Mouse (Mus musculus): ENCODE measurements at regions not wholly inside any gene's neighbourhood (a gene's known extent, or its start where the extent isn't known, plus 50 kb on each side); places are given as distances from the start of the nearest gene placed in this dataset.

DNA sequence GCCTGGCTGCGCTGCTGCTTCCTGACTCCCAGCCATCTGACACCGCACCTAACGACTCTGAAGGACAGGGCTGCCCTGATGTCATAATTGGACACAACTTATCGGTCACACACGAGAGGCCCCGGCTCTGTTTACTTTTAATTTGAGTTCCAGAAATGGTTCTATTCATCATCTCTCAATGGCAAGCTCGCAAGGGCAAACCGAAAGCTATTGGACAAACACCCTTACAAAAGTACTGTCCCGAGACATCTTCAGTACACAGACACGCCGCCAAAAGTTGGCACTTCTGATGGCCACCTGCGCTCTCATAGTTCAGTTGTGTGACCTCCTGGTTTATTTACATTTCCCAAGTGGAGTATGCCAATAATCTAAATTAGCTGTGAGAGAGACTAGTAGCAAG lies 274.9 kb downstream of the Gxylt1 start:
- no peaks in the 10 kb centered on the region for H3K9me3 ChIP-seq (ENCODE audit: control insufficient read depth, low read length)
- ATAC-seq (ENCODE audit: low FRiP score) (no peak), DNase-seq (ENCODE audit: low spot score) (no peak)
- no peak overlapping the region for H3K9ac ChIP-seq (ENCODE audit: low read depth, low read length)
- no peaks in the 10 kb centered on the region for H3K27me3 ChIP-seq (ENCODE audit: control insufficient read depth, insufficient read depth, low read length)
- no peaks in the 10 kb centered on the region; the same call in 1 of the 2 replicates for H3K4me1 ChIP-seq (replicated peaks; ENCODE audit: control insufficient read depth, insufficient read depth, low read length)
- no peak overlapping the region for H3K4me2 ChIP-seq (replicated peaks; ENCODE audit: low read depth, low read length)
- H3K27ac ChIP-seq (ENCODE audit: low read depth, low read length), result no peak overlapping the region
- H3K36me3 ChIP-seq (ENCODE audit: control insufficient read depth, insufficient read depth, low read length), result no peaks in the 10 kb centered on the region
- H3K4me3 ChIP-seq (ENCODE audit: low read depth, low read length), result no peak overlapping the region
- 71% methylated on average over 12 of the region's 12 CpGs for WGBS

GRCm38 (mm10) chr15:92997933-92998332 lies 277.0 kb downstream of the Gxylt1 start:
- ATAC-seq (ENCODE audit: low FRiP score), result no peak
- 86% methylated on average over 5 of the region's 5 CpGs for WGBS

DNA sequence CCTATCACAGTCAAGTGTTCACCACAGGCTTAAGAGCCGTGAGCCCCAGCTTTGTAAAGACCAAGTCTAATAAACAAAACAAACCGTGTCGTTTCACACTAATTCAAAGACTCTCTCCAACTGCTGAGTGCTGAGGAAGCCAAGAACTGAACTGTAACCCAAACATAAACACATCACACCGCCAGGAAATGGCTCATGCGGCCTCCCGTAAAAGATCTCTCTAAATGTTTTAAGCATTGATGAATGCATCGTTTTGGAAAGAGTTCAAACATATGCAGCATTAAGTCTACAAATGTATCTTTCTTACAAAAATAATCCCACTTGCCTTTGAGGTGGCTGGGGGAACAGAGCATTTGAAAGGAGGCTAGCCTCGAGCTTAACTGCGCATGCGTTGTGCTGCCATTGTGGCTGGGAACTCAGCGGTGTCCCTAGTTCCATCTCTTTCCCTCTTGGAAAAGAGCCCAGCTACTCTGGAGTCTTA lies 280.7 kb downstream of the Gxylt1 start:
- Histone ChIP-seq H3K27ac (ENCODE audit: low read depth, low read length) (no peak overlapping the region), H3K9me3 (ENCODE audit: control insufficient read depth, low read length) (no peaks in the 10 kb centered on the region), H3K9ac (ENCODE audit: low read depth, low read length) (no peak overlapping the region), H3K27me3 (ENCODE audit: control insufficient read depth, insufficient read depth, low read length) (no peaks in the 10 kb centered on the region), H3K4me1 (replicated peaks; ENCODE audit: control insufficient read depth, insufficient read depth, low read length) (no peaks in the 10 kb centered on the region), H3K4me2 (replicated peaks; ENCODE audit: low read depth, low read length) (no peak overlapping the region), H3K36me3 (ENCODE audit: control insufficient read depth, insufficient read depth, low read length) (no peaks in the 10 kb centered on the region), H3K4me3 (ENCODE audit: low read depth, low read length) (no peak overlapping the region)
- 76% methylated on average over 11 of the region's 11 CpGs for WGBS
- no peak for DNase-seq (ENCODE audit: low spot score)
- no peak for ATAC-seq (ENCODE audit: low FRiP score)

More at GRCm38 (mm10) chr15:92997933-92998332, 277.0 kb downstream of the Gxylt1 start:
- Histone ChIP-seq H3K27me3 (ENCODE audit: control insufficient read depth, insufficient read depth, low read length) (no peaks in the 10 kb centered on the region), H3K4me2 (replicated peaks; ENCODE audit: low read depth, low read length) (no peak overlapping the region), H3K4me1 (replicated peaks; ENCODE audit: control insufficient read depth, insufficient read depth, low read length) (no peaks in the 10 kb centered on the region; the same call in 1 of the 2 replicates), H3K9me3 (ENCODE audit: control insufficient read depth, low read length) (no peaks in the 10 kb centered on the region), H3K4me3 (ENCODE audit: low read depth, low read length) (no peak overlapping the region), H3K27ac (ENCODE audit: low read depth, low read length) (no peak overlapping the region), H3K9ac (ENCODE audit: low read depth, low read length) (no peak overlapping the region), H3K36me3 (ENCODE audit: control insufficient read depth, insufficient read depth, low read length) (no peaks in the 10 kb centered on the region)
- DNase-seq (ENCODE audit: low spot score), result no peak

GRCm38 (mm10) chr15:92993538-92994190 lies 281.3 kb downstream of the Gxylt1 start:
- no peak for DNase-seq (ENCODE audit: low spot score)
- Histone ChIP-seq H3K9me3 (ENCODE audit: control insufficient read depth, low read length) (no peaks in the 10 kb centered on the region), H3K4me3 (ENCODE audit: low read depth, low read length) (no peak overlapping the region), H3K4me1 (replicated peaks; ENCODE audit: control insufficient read depth, insufficient read depth, low read length) (no peaks in the 10 kb centered on the region), H3K9ac (ENCODE audit: low read depth, low read length) (no peak overlapping the region), H3K4me2 (replicated peaks; ENCODE audit: low read depth, low read length) (no peak overlapping the region), H3K27me3 (ENCODE audit: control insufficient read depth, insufficient read depth, low read length) (no peaks in the 10 kb centered on the region), H3K27ac (ENCODE audit: low read depth, low read length) (no peak overlapping the region), H3K36me3 (ENCODE audit: control insufficient read depth, insufficient read depth, low read length) (no peaks in the 10 kb centered on the region)
- no peak for ATAC-seq (ENCODE audit: low FRiP score)
- 73% methylated on average over 6 of the region's 6 CpGs for WGBS

- Histone ChIP-seq H3K4me1 (replicated peaks; ENCODE audit: control insufficient read depth, insufficient read depth, low read length) (no peaks in the 10 kb centered on the region), H3K27me3 (ENCODE audit: control insufficient read depth, insufficient read depth, low read length) (no peaks in the 10 kb centered on the region), H3K36me3 (ENCODE audit: control insufficient read depth, insufficient read depth, low read length) (no peaks in the 10 kb centered on the region), H3K27ac (ENCODE audit: low read depth, low read length) (no peak overlapping the region), H3K9ac (ENCODE audit: low read depth, low read length) (no peak overlapping the region), H3K4me3 (ENCODE audit: low read depth, low read length) (no peak overlapping the region), H3K9me3 (ENCODE audit: control insufficient read depth, low read length) (no peaks in the 10 kb centered on the region), H3K4me2 (replicated peaks; ENCODE audit: low read depth, low read length) (no peak overlapping the region)
- ATAC-seq (ENCODE audit: low FRiP score) (no peak), DNase-seq (ENCODE audit: low spot score) (no peak)
- WGBS, result 83% methylated on average over 4 of the region's 4 CpGs
Observed at GRCm38 (mm10) chr15:92975774-92976173, 299.2 kb downstream of the Gxylt1 start.

- 79% methylated on average over 3 of the region's 3 CpGs for WGBS
- H3K4me2 ChIP-seq (replicated peaks; ENCODE audit: low read depth, low read length), result no peak overlapping the region
- H3K27me3 ChIP-seq (ENCODE audit: control insufficient read depth, insufficient read depth, low read length), result no peaks in the 10 kb centered on the region
- DNase-seq (ENCODE audit: low spot score) (no peak), ATAC-seq (ENCODE audit: low FRiP score) (no peak)
- no peak overlapping the region for H3K27ac ChIP-seq (ENCODE audit: low read depth, low read length)
- no peaks in the 10 kb centered on the region for H3K9me3 ChIP-seq (ENCODE audit: control insufficient read depth, low read length)
- no peaks in the 10 kb centered on the region for H3K36me3 ChIP-seq (ENCODE audit: control insufficient read depth, insufficient read depth, low read length)
- H3K4me3 ChIP-seq (ENCODE audit: low read depth, low read length), result no peak overlapping the region
- no peaks in the 10 kb centered on the region for H3K4me1 ChIP-seq (replicated peaks; ENCODE audit: control insufficient read depth, insufficient read depth, low read length)
- no peak overlapping the region for H3K9ac ChIP-seq (ENCODE audit: low read depth, low read length)
Observed at GRCm38 (mm10) chr15:92974931-92975330, 300.0 kb downstream of the Gxylt1 start.

GRCm38 (mm10) chr15:92973651-92974229 lies 301.2 kb downstream of the Gxylt1 start:
- no peak overlapping the region for H3K9ac ChIP-seq (ENCODE audit: low read depth, low read length)
- no peak overlapping the region for H3K4me2 ChIP-seq (replicated peaks; ENCODE audit: low read depth, low read length)
- no peaks in the 10 kb centered on the region for H3K9me3 ChIP-seq (ENCODE audit: control insufficient read depth, low read length)
- no peak overlapping the region for H3K4me3 ChIP-seq (ENCODE audit: low read depth, low read length)
- DNase-seq (ENCODE audit: low spot score) (no peak), ATAC-seq (ENCODE audit: low FRiP score) (no peak)
- H3K36me3 ChIP-seq (ENCODE audit: control insufficient read depth, insufficient read depth, low read length), result no peaks in the 10 kb centered on the region
- no peaks in the 10 kb centered on the region for H3K4me1 ChIP-seq (replicated peaks; ENCODE audit: control insufficient read depth, insufficient read depth, low read length)
- H3K27me3 ChIP-seq (ENCODE audit: control insufficient read depth, insufficient read depth, low read length), result no peaks in the 10 kb centered on the region
- 84% methylated on average over 9 of the region's 9 CpGs for WGBS
- no peak overlapping the region for H3K27ac ChIP-seq (ENCODE audit: low read depth, low read length)

GRCm38 (mm10) chr15:92965556-92965955 lies 309.4 kb downstream of the Gxylt1 start:
- WGBS, result 79% methylated on average over 1 of the region's 1 CpGs
- H3K4me2 ChIP-seq (replicated peaks; ENCODE audit: low read depth, low read length), result no peak overlapping the region
- no peaks in the 10 kb centered on the region for H3K27me3 ChIP-seq (ENCODE audit: control insufficient read depth, insufficient read depth, low read length)
- DNase-seq (ENCODE audit: low spot score) (no peak), ATAC-seq (ENCODE audit: low FRiP score) (no peak)
- H3K4me1 ChIP-seq (replicated peaks; ENCODE audit: control insufficient read depth, insufficient read depth, low read length), result no peaks in the 10 kb centered on the region
- no peak overlapping the region for H3K27ac ChIP-seq (ENCODE audit: low read depth, low read length)
- H3K36me3 ChIP-seq (ENCODE audit: control insufficient read depth, insufficient read depth, low read length), result no peaks in the 10 kb centered on the region
- H3K9ac ChIP-seq (ENCODE audit: low read depth, low read length), result no peak overlapping the region
- no peak overlapping the region for H3K4me3 ChIP-seq (ENCODE audit: low read depth, low read length)
- no peaks in the 10 kb centered on the region for H3K9me3 ChIP-seq (ENCODE audit: control insufficient read depth, low read length)

DNA sequence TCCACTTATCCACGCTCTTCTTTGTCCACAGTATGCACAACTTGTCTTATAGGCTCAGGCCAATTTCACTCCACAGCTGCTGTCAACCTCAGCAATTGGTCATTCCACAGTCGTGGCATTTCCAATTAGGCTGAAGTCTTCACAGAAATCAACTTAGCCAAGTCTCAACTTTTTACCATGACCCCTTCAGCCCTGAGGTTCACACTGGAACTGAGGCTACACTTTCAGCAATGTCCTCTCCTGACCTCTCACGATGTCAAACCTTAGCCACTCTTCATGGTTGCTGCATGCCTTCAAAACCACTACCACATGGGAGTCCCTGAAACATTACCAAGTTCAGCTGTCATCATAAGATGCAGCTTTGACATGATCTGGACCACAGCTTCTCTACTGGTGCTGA lies 310.1 kb downstream of the Gxylt1 start:
- H3K9ac ChIP-seq (ENCODE audit: low read depth, low read length), result no peak overlapping the region
- H3K4me3 ChIP-seq (ENCODE audit: low read depth, low read length), result no peak overlapping the region
- no peak overlapping the region for H3K27ac ChIP-seq (ENCODE audit: low read depth, low read length)
- DNase-seq (ENCODE audit: low spot score) (no peak), ATAC-seq (ENCODE audit: low FRiP score) (no peak)
- no peaks in the 10 kb centered on the region for H3K36me3 ChIP-seq (ENCODE audit: control insufficient read depth, insufficient read depth, low read length)
- H3K27me3 ChIP-seq (ENCODE audit: control insufficient read depth, insufficient read depth, low read length), result no peaks in the 10 kb centered on the region
- no peaks in the 10 kb centered on the region for H3K9me3 ChIP-seq (ENCODE audit: control insufficient read depth, low read length)
- H3K4me1 ChIP-seq (replicated peaks; ENCODE audit: control insufficient read depth, insufficient read depth, low read length), result no peaks in the 10 kb centered on the region
- 87% methylated on average over 3 of the region's 3 CpGs for WGBS
- H3K4me2 ChIP-seq (replicated peaks; ENCODE audit: low read depth, low read length), result no peak overlapping the region

Data from hindbrain, embryonic 11.5 days (tissue).